Mouse (Mus musculus): Measurements from ENCODE around the gene Skiv2l. TPM values are rescaled to one million over a fixed set of nuclear protein-coding genes. Genes with fewer than 3 reads are reported as not detected.

Skiv2l gene
- polyA plus RNA-seq, 1 experiment = 209 TPM

DNA sequence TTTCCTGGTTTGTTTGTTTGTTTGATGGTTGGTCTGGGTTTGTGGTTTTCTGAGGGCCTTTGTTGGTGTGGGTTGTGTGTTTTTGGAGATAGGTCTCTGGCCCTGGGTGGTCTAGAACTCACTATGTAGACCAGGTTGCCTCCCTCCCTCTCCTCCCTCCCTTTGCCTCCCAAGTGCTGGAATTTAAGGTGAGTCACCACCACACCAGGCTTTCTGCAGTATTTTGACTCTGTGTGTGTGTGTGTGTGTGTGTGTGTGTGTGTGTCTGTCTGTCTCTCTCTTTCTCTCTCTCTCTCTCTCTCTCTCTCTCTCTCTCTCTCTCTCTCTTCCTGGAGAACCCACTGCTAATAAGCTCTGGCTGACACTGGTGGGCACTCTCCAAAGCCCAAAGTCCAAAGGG, 31.2 kb upstream of the Skiv2l start:
- Histone ChIP-seq H3K27ac (ENCODE audit: control insufficient read depth, insufficient read depth, low read length) (no peak overlapping the region), H3K36me3 (ENCODE audit: control insufficient read depth, insufficient read depth, low read length) (no peaks in the 10 kb centered on the region), H3K4me3 (ENCODE audit: control insufficient read depth, insufficient read depth, low read length) (no peak overlapping the region), H3K27me3 (ENCODE audit: control insufficient read depth, insufficient read depth, low read length) (no peaks in the 10 kb centered on the region), H3K4me1 (replicated peaks; ENCODE audit: control insufficient read depth, insufficient read depth, low read length) (peaks cover 9% of the 10 kb centered on the region)
- TF ChIP-seq CTCF (IDR thresholded peaks at IDR 0.05; ENCODE audit: borderline replicate concordance, control insufficient read depth, extremely low read depth, insufficient read depth, low read length, poor library complexity) = no peak
- no peak for DNase-seq

DNA sequence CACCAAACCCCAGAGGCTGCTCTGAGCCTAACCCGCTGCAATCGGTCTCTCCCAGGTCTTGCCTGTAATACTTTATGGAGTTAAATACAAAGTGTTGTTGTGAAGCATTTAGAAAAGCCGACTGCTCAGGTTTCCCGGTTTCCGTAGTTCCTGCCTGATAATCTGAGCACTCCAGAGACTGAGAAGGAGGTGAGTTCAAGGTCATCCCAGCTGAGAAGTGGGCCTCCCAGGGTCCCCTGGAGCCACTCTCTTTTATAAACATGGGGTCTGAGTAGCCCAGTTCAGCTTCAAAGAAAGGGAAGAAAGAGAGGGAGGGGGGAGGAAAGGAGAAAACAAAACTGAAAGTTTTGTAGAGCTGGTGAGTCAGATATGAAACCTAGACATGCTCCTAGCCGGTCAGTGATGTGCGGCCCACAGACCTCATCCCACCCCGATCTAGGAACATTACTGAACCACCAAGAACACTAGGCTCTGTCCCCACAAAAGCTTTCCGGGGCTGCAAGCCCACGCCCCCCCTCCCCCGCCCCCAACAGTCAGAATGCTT, 29.4 kb upstream of the Skiv2l start, which contains the start of gene Zbtb12:
Gene Zbtb12 (plus strand): TSS at position 148 of the 544 bp plus-strand sequence.
- peak within 1 kb of the TSS; percentile 18; the same call in 1 of the 2 replicates for H3K4me3 ChIP-seq (ENCODE audit: control insufficient read depth, insufficient read depth, low read length)
- DNase-seq = no peak
- 45% methylated on average over 11 of the region's 11 CpGs for WGBS
- H3K27me3 ChIP-seq (ENCODE audit: control insufficient read depth, insufficient read depth, low read length) = no peaks in the 10 kb centered on the region
- no peak within 1 kb of the TSS for H3K27ac ChIP-seq (ENCODE audit: control insufficient read depth, insufficient read depth, low read length)
- TF ChIP-seq POLR2A (IDR thresholded peaks at IDR 0.05; ENCODE audit: control insufficient read depth, extremely low read depth, insufficient read depth, low read length, poor library complexity) = no peak
- no peak for TF ChIP-seq CTCF (IDR thresholded peaks at IDR 0.05; ENCODE audit: borderline replicate concordance, control insufficient read depth, extremely low read depth, insufficient read depth, low read length, poor library complexity)
- H3K36me3 ChIP-seq (ENCODE audit: control insufficient read depth, insufficient read depth, low read length) = no peaks in the 10 kb centered on the region
- H3K4me1 ChIP-seq (replicated peaks; ENCODE audit: control insufficient read depth, insufficient read depth, low read length) = peaks cover 9% of the 10 kb centered on the region

DNA sequence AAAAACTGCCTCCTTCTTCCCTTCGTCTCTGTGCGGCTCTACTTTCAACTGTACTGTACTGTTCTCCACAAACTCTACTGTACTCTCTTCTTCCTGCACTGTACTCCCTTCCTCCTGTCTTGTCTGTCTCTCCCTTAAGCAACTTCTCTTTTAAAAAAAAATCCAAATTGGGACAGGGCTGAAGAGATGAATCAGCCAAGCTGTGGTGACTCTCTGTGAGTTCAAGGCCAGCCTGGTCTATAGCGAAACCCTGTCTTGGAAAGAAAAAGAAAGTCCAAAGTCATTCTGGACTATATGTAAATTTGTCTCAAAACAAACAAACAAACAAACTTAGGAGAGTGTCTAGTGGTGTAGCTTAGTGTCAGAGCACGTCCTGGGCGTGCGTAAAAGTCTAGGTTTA, 24.3 kb upstream of the Skiv2l start:
- TF ChIP-seq POLR2A (IDR thresholded peaks at IDR 0.05; ENCODE audit: control insufficient read depth, extremely low read depth, insufficient read depth, low read length, poor library complexity) = no peak
- no peak for TF ChIP-seq CTCF (IDR thresholded peaks at IDR 0.05; ENCODE audit: borderline replicate concordance, control insufficient read depth, extremely low read depth, insufficient read depth, low read length, poor library complexity)
- no peaks in the 10 kb centered on the region for H3K27me3 ChIP-seq (ENCODE audit: control insufficient read depth, insufficient read depth, low read length)
- no peaks in the 10 kb centered on the region for H3K36me3 ChIP-seq (ENCODE audit: control insufficient read depth, insufficient read depth, low read length)
- H3K4me1 ChIP-seq (replicated peaks; ENCODE audit: control insufficient read depth, insufficient read depth, low read length) = no peaks in the 10 kb centered on the region; the same call in 1 of the 2 replicates
- no peak overlapping the region for H3K27ac ChIP-seq (ENCODE audit: control insufficient read depth, insufficient read depth, low read length)
- H3K4me3 ChIP-seq (ENCODE audit: control insufficient read depth, insufficient read depth, low read length) = no peak overlapping the region
- DNase-seq = no peak
- 96% methylated on average over 6 of the region's 6 CpGs for WGBS

- H3K27me3 ChIP-seq (ENCODE audit: control insufficient read depth, insufficient read depth, low read length) = no peaks in the 10 kb centered on the region
- no peak overlapping the region for H3K27ac ChIP-seq (ENCODE audit: control insufficient read depth, insufficient read depth, low read length)
- no peak for DNase-seq
- H3K4me1 ChIP-seq (replicated peaks; ENCODE audit: control insufficient read depth, insufficient read depth, low read length) = peaks cover 2% of the 10 kb centered on the region; the same call in 1 of the 2 replicates
- WGBS = 60% methylated on average over 7 of the region's 7 CpGs
- no peak for TF ChIP-seq POLR2A (IDR thresholded peaks at IDR 0.05; ENCODE audit: control insufficient read depth, extremely low read depth, insufficient read depth, low read length, poor library complexity)
- TF ChIP-seq CTCF (IDR thresholded peaks at IDR 0.05; ENCODE audit: borderline replicate concordance, control insufficient read depth, extremely low read depth, insufficient read depth, low read length, poor library complexity) = no peak
- H3K4me3 ChIP-seq (ENCODE audit: control insufficient read depth, insufficient read depth, low read length) = no peak overlapping the region
- no peaks in the 10 kb centered on the region for H3K36me3 ChIP-seq (ENCODE audit: control insufficient read depth, insufficient read depth, low read length)
Observed at GRCm38 (mm10) chr17:34865981-34866380, 16.0 kb upstream of the Skiv2l start.

- H3K4me1 ChIP-seq (replicated peaks; ENCODE audit: control insufficient read depth, insufficient read depth, low read length) = peaks cover 2% of the 10 kb centered on the region; the same call in 1 of the 2 replicates
- TF ChIP-seq CTCF (IDR thresholded peaks at IDR 0.05; ENCODE audit: borderline replicate concordance, control insufficient read depth, extremely low read depth, insufficient read depth, low read length, poor library complexity) = no peak
- no peak for TF ChIP-seq POLR2A (IDR thresholded peaks at IDR 0.05; ENCODE audit: control insufficient read depth, extremely low read depth, insufficient read depth, low read length, poor library complexity)
- no peak for DNase-seq
- 70% methylated on average over 8 of the region's 8 CpGs for WGBS
- H3K4me3 ChIP-seq (ENCODE audit: control insufficient read depth, insufficient read depth, low read length) = no peak within 1 kb of the TSS
- no peaks in the 10 kb centered on the region for H3K36me3 ChIP-seq (ENCODE audit: control insufficient read depth, insufficient read depth, low read length)
- H3K27me3 ChIP-seq (ENCODE audit: control insufficient read depth, insufficient read depth, low read length) = no peaks in the 10 kb centered on the region
- no peak within 1 kb of the TSS for H3K27ac ChIP-seq (ENCODE audit: control insufficient read depth, insufficient read depth, low read length)
Observed at GRCm38 (mm10) chr17:34862416-34863081, 12.5 kb upstream of the Skiv2l start, which contains the start of gene Cfb. TSS of gene Cfb (minus strand) at chr17:34862518.

GRCm38 (mm10) chr17:34861704-34862415, 11.8 kb upstream of the Skiv2l start:
- TF ChIP-seq POLR2A (IDR thresholded peaks at IDR 0.05; ENCODE audit: control insufficient read depth, extremely low read depth, insufficient read depth, low read length, poor library complexity) (no peak), CTCF (IDR thresholded peaks at IDR 0.05; ENCODE audit: borderline replicate concordance, control insufficient read depth, extremely low read depth, insufficient read depth, low read length, poor library complexity) (no peak)
- H3K27me3 ChIP-seq (ENCODE audit: control insufficient read depth, insufficient read depth, low read length) = no peaks in the 10 kb centered on the region
- H3K4me1 ChIP-seq (replicated peaks; ENCODE audit: control insufficient read depth, insufficient read depth, low read length) = peaks cover 2% of the 10 kb centered on the region; the same call in 1 of the 2 replicates
- H3K4me3 ChIP-seq (ENCODE audit: control insufficient read depth, insufficient read depth, low read length) = no peak overlapping the region
- 82% methylated on average over 13 of the region's 13 CpGs for WGBS
- H3K27ac ChIP-seq (ENCODE audit: control insufficient read depth, insufficient read depth, low read length) = no peak overlapping the region
- H3K36me3 ChIP-seq (ENCODE audit: control insufficient read depth, insufficient read depth, low read length) = no peaks in the 10 kb centered on the region
- DNase-seq = no peak
